Mouse (Mus musculus): ENCODE results near the gene Cxcl10.
"Not testable (repeated sequence)": the region's sequence is repeated elsewhere in the genome, so short reads cannot be mapped to it uniquely, and the experiment has no call there.

Gene Cxcl10

DNA sequence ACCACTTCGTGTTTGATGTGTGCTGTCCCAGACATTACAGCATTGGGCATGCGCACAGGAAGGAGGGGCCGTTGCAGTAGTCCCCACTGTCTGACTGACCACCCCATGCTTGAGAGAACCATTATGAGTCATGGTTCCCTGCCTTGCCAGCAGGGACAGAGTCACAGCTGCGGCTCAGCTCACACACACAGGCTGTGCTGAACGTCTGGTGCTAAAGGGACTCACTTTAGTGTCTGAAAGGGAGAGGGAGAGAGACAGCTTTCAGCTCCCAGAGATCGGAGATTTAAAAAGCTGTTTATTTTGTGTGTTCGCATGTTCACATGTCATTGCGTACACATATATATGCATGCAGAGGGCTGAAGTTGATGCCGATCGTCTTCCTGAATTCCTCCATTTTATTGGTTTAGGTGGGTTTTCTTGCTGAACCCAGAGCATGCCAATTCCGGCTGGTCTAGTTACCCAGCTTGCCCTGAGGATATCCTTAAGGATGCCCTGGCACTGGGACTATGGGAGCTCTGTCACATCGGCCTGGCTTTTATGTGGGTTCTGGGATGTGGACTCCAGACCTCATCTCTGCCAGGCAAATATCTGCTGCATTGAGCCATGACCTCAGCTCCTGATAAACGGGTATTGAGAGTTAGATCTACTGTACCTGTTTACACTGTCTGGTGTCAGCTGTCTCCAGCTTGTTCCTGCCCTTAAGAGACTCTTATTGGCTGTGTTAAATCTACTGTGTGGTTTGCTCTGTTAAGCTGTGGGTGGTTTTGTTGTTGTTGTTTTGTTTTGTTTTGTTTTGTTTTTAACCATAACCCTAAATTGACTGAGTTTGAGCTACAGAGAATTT lies 20.7 kb upstream of the Cxcl10 start:
- no peak for DNase-seq (ENCODE audit: low read depth, low spot score)

DNA sequence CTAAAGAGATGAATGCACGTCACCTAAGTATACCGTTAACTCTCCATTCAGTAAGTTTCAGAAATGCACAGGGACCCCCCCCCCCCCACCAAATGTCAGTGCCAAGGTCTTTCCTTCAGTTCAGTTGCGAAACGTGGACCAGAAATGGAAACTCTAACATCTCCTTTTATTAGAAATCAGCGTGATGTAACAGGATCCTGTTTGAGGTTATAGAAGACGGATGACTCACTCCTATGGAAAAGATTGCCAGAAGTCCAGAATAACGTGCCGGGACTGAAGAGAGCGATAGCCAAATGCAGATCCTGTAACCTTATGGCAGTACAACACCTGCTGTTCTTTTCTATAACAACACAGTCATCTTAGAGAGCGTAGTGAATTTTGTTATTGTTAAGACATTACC lies 19.7 kb upstream of the Cxcl10 start:
- no peak for DNase-seq (ENCODE audit: low read depth, low spot score)

DNA sequence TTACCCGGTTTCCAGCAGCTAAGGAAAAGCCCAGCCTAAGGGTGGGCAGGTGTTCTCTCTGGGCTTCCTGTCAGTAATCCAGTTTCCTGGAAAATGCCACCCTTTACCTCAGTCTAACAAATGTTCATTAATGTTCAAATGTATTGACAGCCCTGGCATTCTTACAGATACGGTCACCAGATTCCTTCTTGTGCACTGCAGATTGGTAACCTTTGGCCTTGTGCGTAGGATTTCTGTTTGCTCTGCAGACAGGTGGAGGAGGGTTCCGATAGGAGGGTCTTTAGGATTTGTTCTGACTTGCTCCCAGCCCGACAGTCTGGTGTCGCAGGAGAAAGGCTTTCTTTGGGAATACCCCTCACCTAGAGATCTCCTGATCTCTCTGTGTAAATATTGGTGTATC lies 17.9 kb upstream of the Cxcl10 start:
- no peak for DNase-seq (ENCODE audit: low read depth, low spot score)

GRCm38 (mm10) chr5:92365146-92365705 lies 16.5 kb upstream of the Cxcl10 start:
- no peak for DNase-seq (ENCODE audit: low read depth, low spot score)

DNA sequence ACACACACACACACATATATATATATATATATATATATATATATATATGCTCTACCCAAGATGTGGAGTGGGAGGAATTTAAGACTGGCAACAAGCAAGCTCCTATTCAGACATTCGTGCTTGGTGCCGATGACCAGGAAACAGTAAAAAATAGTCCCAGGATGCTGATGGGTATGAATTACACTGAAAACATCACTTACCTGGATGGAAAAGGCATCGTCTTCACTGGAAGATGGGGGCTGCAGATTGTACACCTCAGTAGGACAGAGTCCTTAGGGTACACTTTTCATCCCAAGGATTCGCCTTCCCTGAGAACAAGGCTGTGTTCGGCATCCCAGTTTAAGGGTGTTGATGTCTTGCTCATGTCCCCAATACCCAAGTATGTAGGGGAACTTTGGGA lies 15.3 kb upstream of the Cxcl10 start:
- no peak for DNase-seq (ENCODE audit: low read depth, low spot score)

DNA sequence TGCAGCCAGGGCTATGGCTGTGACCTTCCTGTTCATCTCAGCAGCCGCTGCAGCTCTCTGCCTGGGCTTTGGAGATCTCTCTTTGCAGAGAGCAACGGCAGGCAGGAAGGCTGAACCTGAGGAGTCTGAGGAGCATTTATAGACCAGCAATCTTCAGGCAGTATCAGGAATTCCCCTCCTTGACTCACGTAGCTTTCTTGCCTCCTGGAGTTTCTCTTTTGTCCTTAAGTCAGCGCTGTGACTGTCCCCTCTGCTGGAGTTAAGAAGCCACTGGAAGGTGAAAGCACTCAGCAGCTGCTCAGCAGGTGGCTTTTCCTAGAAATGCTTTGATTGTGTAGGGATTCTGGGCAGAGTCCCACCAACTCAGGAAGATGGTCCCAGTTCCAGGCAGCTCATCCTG lies 14.5 kb upstream of the Cxcl10 start:
- DNase-seq (ENCODE audit: low read depth, low spot score), result no peak

DNA sequence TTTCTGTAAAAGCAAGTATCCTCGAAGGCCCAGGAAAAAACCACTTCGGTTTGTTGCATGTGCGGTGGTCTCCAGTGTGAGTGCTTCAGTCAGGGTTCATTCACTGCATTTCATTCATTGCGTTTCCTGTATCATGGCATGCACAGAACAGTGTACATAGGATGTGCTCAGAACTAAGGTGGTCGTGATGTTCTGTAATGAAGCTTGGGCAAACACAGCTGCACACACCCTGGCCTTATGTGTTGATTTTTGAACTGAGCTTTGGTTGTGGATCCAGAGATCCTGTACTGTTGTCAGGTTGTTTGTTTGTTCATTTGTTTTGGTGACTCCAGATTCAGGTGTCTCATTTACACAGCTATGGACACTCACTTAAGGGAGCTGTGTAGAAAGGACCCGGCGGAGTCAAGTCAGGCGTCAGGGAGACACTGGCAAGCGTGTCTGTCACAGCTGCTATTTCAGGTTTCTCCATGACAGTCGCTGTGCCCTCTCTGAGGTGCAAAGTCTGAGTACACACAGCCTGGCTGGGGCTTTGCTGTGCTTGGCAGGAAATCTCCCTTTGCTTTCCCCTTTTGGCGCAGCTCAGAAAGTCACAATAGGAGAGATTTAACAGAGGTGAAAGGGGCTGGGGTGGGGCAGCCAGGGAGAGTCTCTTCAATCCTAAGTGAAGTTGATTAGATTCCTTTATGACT lies 10.2 kb upstream of the Cxcl10 start:
- no peak for DNase-seq (ENCODE audit: low read depth, low spot score)

- no peak for DNase-seq (ENCODE audit: low read depth, low spot score)
Measured at GRCm38 (mm10) chr5:92358033-92358432, 9.3 kb upstream of the Cxcl10 start.

- DNase-seq (ENCODE audit: low read depth, low spot score), result no peak
Measured at GRCm38 (mm10) chr5:92353517-92353916, 4.8 kb upstream of the Cxcl10 start.

DNA sequence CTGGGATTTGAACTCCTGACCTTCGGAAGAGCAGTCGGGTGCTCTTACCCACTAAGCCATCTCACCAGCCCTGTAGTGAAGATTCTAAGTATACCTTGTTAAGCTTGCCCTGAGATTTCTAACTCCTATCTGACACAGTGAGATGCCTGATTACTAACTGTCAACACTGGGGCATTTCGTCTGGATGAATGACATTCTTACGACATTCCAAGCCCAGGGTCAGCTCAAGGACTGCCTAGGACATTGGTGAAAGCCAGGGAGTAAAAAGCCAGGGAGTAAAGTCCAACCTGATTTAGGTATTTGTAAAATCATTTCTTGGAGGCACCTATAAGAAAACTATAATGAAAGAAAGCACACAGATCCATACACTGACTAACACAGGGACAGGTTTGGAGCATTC lies 4.0 kb upstream of the Cxcl10 start:
- not testable (repeated sequence) for DNase-seq (ENCODE audit: low read depth, low spot score)

GRCm38 (mm10) chr5:92349731-92350130 lies 1.0 kb upstream of the Cxcl10 start:
- no peak for DNase-seq (ENCODE audit: low read depth, low spot score)

DNA sequence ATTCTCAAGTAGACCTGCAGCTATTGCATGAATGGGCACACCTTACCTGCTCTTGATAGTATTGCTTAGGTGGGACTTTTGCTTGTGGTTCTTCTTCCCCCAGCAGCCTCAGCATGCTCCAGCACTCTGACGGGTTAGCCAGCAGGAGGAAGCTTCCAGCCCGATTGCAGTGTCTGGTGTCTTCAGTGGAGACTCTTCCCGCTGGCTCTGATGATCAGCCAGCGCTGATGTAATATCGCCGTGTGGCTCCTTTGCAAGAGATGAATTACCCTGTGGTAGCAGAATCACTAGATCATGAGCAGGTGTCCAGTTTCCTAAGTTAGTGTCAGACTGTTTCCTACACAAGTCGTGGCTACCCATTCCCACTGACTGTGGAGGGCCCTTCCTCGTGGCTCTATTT lies 3.7 kb downstream of the Cxcl10 start:
- no peak for DNase-seq (ENCODE audit: low read depth, low spot score)

GRCm38 (mm10) chr5:92340606-92341005 lies 8.1 kb downstream of the Cxcl10 start:
- no peak for DNase-seq (ENCODE audit: low read depth, low spot score)

GRCm38 (mm10) chr5:92336743-92337142 lies 11.9 kb downstream of the Cxcl10 start:
- DNase-seq (ENCODE audit: low read depth, low spot score), result no peak

GRCm38 (mm10) chr5:92332359-92332840 lies 16.3 kb downstream of the Cxcl10 start:
- no peak for DNase-seq (ENCODE audit: low read depth, low spot score)

GRCm38 (mm10) chr5:92331635-92332338 lies 16.9 kb downstream of the Cxcl10 start, which contains the start of gene Art3:
Gene Art3, plus strand, starts transcription at chr5:92331827.
- DNase-seq (ENCODE audit: low read depth, low spot score), result no peak

DNA sequence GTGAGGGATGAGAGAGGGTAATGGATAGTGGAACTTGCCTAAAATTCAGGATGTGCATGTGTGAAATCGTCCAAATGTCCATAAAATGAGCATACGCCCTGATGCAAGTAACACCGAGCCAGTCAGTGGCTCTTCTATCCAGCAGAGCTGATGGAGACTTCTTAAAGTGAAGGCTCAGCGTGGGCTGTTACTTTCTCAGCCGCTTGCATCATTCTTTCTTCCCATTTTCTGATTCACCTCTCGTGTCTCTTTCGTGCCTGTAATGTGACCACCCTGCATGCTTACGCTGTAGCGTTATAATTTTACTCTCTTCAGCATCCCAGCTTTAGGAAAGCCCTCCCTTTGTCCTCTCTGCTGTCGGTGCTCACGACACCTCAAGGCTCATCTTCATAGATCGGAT lies 17.6 kb downstream of the Cxcl10 start:
- no peak for DNase-seq (ENCODE audit: low read depth, low spot score)

GRCm38 (mm10) chr5:92327929-92328328 lies 20.8 kb downstream of the Cxcl10 start, which contains the start of gene Cxcl9:
Gene Cxcl9, minus strand, starts transcription at chr5:92328079.
- no peak for DNase-seq (ENCODE audit: low read depth, low spot score)

DNA sequence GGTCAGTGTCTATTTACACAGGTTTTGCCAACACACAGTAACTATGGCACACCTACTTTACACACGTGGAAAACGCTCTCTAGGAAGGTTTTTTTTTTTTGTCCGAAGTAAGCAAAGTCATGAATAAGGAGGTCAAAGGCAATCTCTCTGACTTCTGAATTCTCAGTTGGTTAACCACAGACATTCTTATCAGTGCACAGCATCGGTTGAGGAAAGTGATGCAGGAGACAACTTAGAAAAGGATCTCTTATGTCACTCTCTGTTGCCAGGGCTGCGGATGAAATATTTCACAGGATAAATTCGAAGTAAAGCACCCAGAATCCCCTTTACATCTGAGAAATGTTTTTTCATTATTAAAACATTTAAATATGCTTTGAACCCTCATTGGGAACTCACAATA lies 21.3 kb downstream of the Cxcl10 start:
- no peak for DNase-seq (ENCODE audit: low read depth, low spot score)

- DNase-seq (ENCODE audit: low read depth, low spot score), result no peak
Measured at GRCm38 (mm10) chr5:92323264-92323663, 25.4 kb downstream of the Cxcl10 start.

- no peak for DNase-seq (ENCODE audit: low read depth, low spot score)
Measured at GRCm38 (mm10) chr5:92322612-92323011, 26.1 kb downstream of the Cxcl10 start.
